Comparison of ENCODE assay signal across 8 mouse cellular contexts in the genomic region with DNA sequence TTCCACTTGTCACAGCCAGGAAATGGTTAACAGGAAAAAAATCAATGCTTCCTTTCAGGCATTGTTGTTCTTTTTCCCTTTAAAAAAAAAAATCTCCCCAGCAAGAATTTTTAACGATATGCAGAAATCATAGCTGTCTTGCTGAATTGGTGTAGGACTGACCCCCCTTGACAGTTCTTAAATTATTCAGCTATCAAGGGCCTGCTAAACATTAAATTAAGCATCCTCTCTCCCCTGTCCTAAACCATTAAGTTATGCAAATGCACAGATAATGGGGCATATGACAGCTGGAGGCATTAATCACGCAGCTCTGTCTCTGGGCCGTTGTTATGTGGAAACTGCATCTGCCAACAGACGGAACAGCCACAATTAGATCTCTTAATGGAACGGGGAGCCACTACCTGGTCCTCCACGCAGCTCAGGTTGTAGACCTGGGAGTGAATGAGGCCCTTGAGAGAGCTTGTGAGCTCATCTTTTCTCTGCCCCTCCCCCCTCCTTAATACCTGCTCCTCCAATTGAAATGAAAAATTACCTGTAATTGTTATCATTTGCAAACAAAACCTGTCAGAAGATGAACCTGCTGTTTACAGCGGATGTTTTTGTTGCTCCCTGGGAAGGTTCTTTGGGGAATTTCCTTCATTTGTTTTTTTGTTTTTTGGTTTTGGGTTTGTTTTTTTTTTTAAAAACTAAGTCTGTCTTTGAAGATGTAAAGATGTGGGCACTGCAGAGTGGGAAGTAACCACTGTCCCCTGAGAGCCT.
A peak's percentile ranks its signal among the peaks of the same experiment; 100 is the strongest.
DNase-seq lines count a peak whose midpoint lies in the region; TF ChIP-seq lines count a peak whose summit lies in the region.

No protein-coding gene starts in this region.

- 4% methylated on average over 7 of the region's 7 CpGs for WGBS in spleen, adult 2 months

- H3K27ac ChIP-seq in spleen, adult 2 months (ENCODE audit: insufficient read depth, low read length): peak overlapping the region; percentile 86

- peak; percentile 9 to 29 for DNase-seq in cerebellum, postnatal 10 days
- DNase-seq in cerebellum, adult 11 months: no peak
- DNase-seq in spleen, adult 2 months (ENCODE audit: low read depth in 1 of 2, low spot score in 2 of 2): no peak
- DNase-seq in spleen, adult 12 weeks (ENCODE audit: low spot score): no peak
- peak; percentile 34 to 43 for DNase-seq in kidney, postnatal 4 days
- peak; percentile 27 for DNase-seq in retina, postnatal 7 days (ENCODE audit: low read depth, low spot score)
- no peak for DNase-seq in thymus, postnatal 10 days (ENCODE audit: low spot score in 2 of 2)
- DNase-seq in ovary, postnatal 14 days (ENCODE audit: low spot score): no peak

- no peaks in the 10 kb centered on the region for H3K27me3 ChIP-seq in spleen, adult 2 months (ENCODE audit: control insufficient read depth, insufficient read depth, low read length)

- H3K4me1 ChIP-seq in spleen, adult 2 months (ENCODE audit: control insufficient read depth, insufficient read depth, insufficient read length): peaks cover 13% of the 10 kb centered on the region; the same call in 1 of the 2 replicates

- no peak overlapping the region for H3K4me3 ChIP-seq in spleen, adult 2 months (ENCODE audit: extremely low read depth, insufficient read depth, insufficient read length)

- no peak for TF ChIP-seq POLR2A in spleen, adult 2 months (IDR thresholded peaks at IDR 0.05; ENCODE audit: low read depth, low read length)

- TF ChIP-seq CTCF in spleen, adult 2 months (IDR thresholded peaks at IDR 0.05; ENCODE audit: extremely low read depth, insufficient read depth, insufficient read length, insufficient replicate concordance): no peak

- H3K36me3 ChIP-seq in spleen, adult 2 months (ENCODE audit: control insufficient read depth, insufficient read depth, low read length): no peaks in the 10 kb centered on the region

Comparison
In these comparisons a context has a peak if more than half of its experiments do, and no peak if none do; other contexts are left out.
1. DNase-seq: peak in cerebellum, postnatal 10 days (2 of 2), kidney, postnatal 4 days (2 of 2) and retina, postnatal 7 days (single experiment); none in cerebellum, adult 11 months (single experiment), spleen, adult 2 months (0 of 2), spleen, adult 12 weeks (single experiment), thymus, postnatal 10 days (0 of 2) and ovary, postnatal 14 days (single experiment).